Comparison of ENCODE assay signal across 29 mouse cellular contexts in genomic region chr7:98200396-98200795, GRCm38 (mm10). TPM values are rescaled to one million over a fixed set of nuclear protein-coding genes. Genes with fewer than 3 reads are reported as not detected.
DNase-seq lines count a peak whose midpoint lies in the region; ATAC-seq and TF ChIP-seq lines count a peak whose summit lies in the region.
"Had no signal": no experiment of that assay in that cellular context is flagged by ENCODE, and none has a peak within 500 bp of the region (broad histone marks: within the 10 kb centered on the region; RNA-seq: fewer than 3 reads in every experiment).

No protein-coding gene starts in this region.

- DNase-seq in midbrain, embryonic 11.5 days (ENCODE audit: low spot score, missing footprints) = peak; percentile 1
- no peak for DNase-seq in midbrain, embryonic 14.5 days
- DNase-seq: adrenal gland, adult 2 months; adrenal gland, postnatal 14 days; cerebellum, adult 11-12 months; cerebellum, adult 9-10 months; cerebellum, postnatal 14 days; forebrain, postnatal 0 days; gastrocnemius, postnatal 25 days; heart, postnatal 10 days; heart, postnatal 36 days; kidney, adult 2 months had no signal

- WGBS in midbrain, embryonic 11.5 days = 92% methylated on average over 3 of the region's 3 CpGs
- WGBS in midbrain, embryonic 14.5 days = 94% methylated on average over 3 of the region's 3 CpGs
- WGBS in intestine, postnatal 0 days = 87% methylated on average over 3 of the region's 3 CpGs
- WGBS in intestine, embryonic 15.5 days = 93% methylated on average over 3 of the region's 3 CpGs

- ATAC-seq in midbrain, embryonic 11.5 days (ENCODE audit: low FRiP score) = no peak
- no peak for ATAC-seq in midbrain, embryonic 14.5 days (ENCODE audit: low FRiP score, low TSS enrichment)
- ATAC-seq in common myeloid progenitor, adult 5-6 weeks (replicated peaks; ENCODE audit: low read depth, poor library complexity, severe bottlenecking) = peak; percentile 91
- ATAC-seq in megakaryocyte progenitor cell, adult 5-6 weeks (replicated peaks; ENCODE audit: poor library complexity) = peak; percentile 88
- ATAC-seq in intestine, postnatal 0 days = no peak
- no peak for ATAC-seq in intestine, embryonic 15.5 days
- ATAC-seq: CD4-positive, CD25-positive, alpha-beta regulatory T cell, adult 4 months; forebrain, embryonic 14.5 days; forebrain, postnatal 0 days; hindbrain, embryonic 16.5 days; intestine, embryonic 16.5 days had no signal

- H3K4me3 ChIP-seq in midbrain, embryonic 11.5 days (ENCODE audit: low read depth, low read length) = no peak overlapping the region
- no peak overlapping the region for H3K4me3 ChIP-seq in midbrain, embryonic 14.5 days (replicated peaks; ENCODE audit: low read depth, low read length)
- H3K4me3 ChIP-seq in intestine, postnatal 0 days (ENCODE audit: low read depth, low read length) = no peak overlapping the region
- H3K4me3 ChIP-seq in intestine, embryonic 15.5 days (replicated peaks) = no peak overlapping the region
- H3K4me3 ChIP-seq: embryonic facial prominence, embryonic 12.5 days; embryonic facial prominence, embryonic 15.5 days; heart, embryonic 12.5 days; heart, embryonic 15.5 days; hindbrain, embryonic 10.5 days; hindbrain, embryonic 13.5 days had no signal

- peaks cover 11% of the 10 kb centered on the region for H3K27me3 ChIP-seq in midbrain, embryonic 11.5 days (ENCODE audit: control insufficient read depth, insufficient read depth, low read length)
- peaks cover 12% of the 10 kb centered on the region for H3K27me3 ChIP-seq in midbrain, embryonic 14.5 days (ENCODE audit: control insufficient read depth, insufficient read depth, low read length)
- H3K27me3 ChIP-seq in intestine, postnatal 0 days (replicated peaks; ENCODE audit: control insufficient read depth, insufficient read depth, low read length) = no peaks in the 10 kb centered on the region
- peaks cover 4% of the 10 kb centered on the region; the same call in 1 of the 2 replicates for H3K27me3 ChIP-seq in intestine, embryonic 15.5 days (replicated peaks)

- no peaks in the 10 kb centered on the region for H3K9me3 ChIP-seq in midbrain, embryonic 11.5 days (ENCODE audit: control insufficient read depth, low read length)
- no peaks in the 10 kb centered on the region for H3K9me3 ChIP-seq in midbrain, embryonic 14.5 days (ENCODE audit: control insufficient read depth, low read length)
- no peaks in the 10 kb centered on the region for H3K9me3 ChIP-seq in intestine, postnatal 0 days (ENCODE audit: control insufficient read depth)
- H3K9me3 ChIP-seq in intestine, embryonic 15.5 days = no peaks in the 10 kb centered on the region
- H3K9me3 ChIP-seq: embryonic facial prominence, embryonic 12.5 days; embryonic facial prominence, embryonic 15.5 days; heart, embryonic 12.5 days; heart, embryonic 15.5 days; hindbrain, embryonic 10.5 days; hindbrain, embryonic 13.5 days had no signal

- H3K36me3 ChIP-seq in midbrain, embryonic 11.5 days (ENCODE audit: control insufficient read depth, insufficient read depth, low read length) = no peaks in the 10 kb centered on the region
- H3K36me3 ChIP-seq in midbrain, embryonic 14.5 days (ENCODE audit: control insufficient read depth, insufficient read depth, low read length) = no peaks in the 10 kb centered on the region
- H3K36me3 ChIP-seq in intestine, postnatal 0 days (ENCODE audit: control insufficient read depth, insufficient read depth) = no peaks in the 10 kb centered on the region
- H3K36me3 ChIP-seq in intestine, embryonic 15.5 days = no peaks in the 10 kb centered on the region
- H3K36me3 ChIP-seq: embryonic facial prominence, embryonic 12.5 days; embryonic facial prominence, embryonic 15.5 days; heart, embryonic 12.5 days; heart, embryonic 15.5 days; hindbrain, embryonic 10.5 days; hindbrain, embryonic 13.5 days had no signal

- no peak for TF ChIP-seq CTCF in intestine, postnatal 0 days (IDR thresholded peaks at IDR 0.05; ENCODE audit: low read depth)

- H3K4me2 ChIP-seq in midbrain, embryonic 11.5 days = no peak overlapping the region
- H3K4me2 ChIP-seq in midbrain, embryonic 14.5 days (ENCODE audit: low read length) = no peak overlapping the region
- H3K4me2 ChIP-seq in intestine, postnatal 0 days (replicated peaks; ENCODE audit: low read depth) = no peak overlapping the region
- no peak overlapping the region for H3K4me2 ChIP-seq in intestine, embryonic 15.5 days (replicated peaks)
- H3K4me2 ChIP-seq: embryonic facial prominence, embryonic 12.5 days; embryonic facial prominence, embryonic 15.5 days; heart, embryonic 12.5 days; heart, embryonic 15.5 days; hindbrain, embryonic 13.5 days had no signal

- no peak overlapping the region for H3K27ac ChIP-seq in midbrain, embryonic 11.5 days (ENCODE audit: low read depth, low read length)
- H3K27ac ChIP-seq in midbrain, embryonic 14.5 days (replicated peaks; ENCODE audit: low read depth, low read length) = no peak overlapping the region
- H3K27ac ChIP-seq in intestine, postnatal 0 days (ENCODE audit: low read depth, low read length) = no peak overlapping the region
- H3K27ac ChIP-seq in intestine, embryonic 15.5 days = no peak overlapping the region
- H3K27ac ChIP-seq: embryonic facial prominence, embryonic 12.5 days; embryonic facial prominence, embryonic 15.5 days; heart, embryonic 15.5 days; hindbrain, embryonic 10.5 days; hindbrain, embryonic 13.5 days had no signal

- H3K4me1 ChIP-seq in midbrain, embryonic 11.5 days (ENCODE audit: control insufficient read depth, insufficient read depth, low read length) = no peaks in the 10 kb centered on the region
- no peaks in the 10 kb centered on the region for H3K4me1 ChIP-seq in midbrain, embryonic 14.5 days (ENCODE audit: control insufficient read depth, insufficient read depth, low read length)
- H3K4me1 ChIP-seq in intestine, postnatal 0 days (replicated peaks; ENCODE audit: control insufficient read depth, insufficient read depth, low read length) = no peaks in the 10 kb centered on the region
- H3K4me1 ChIP-seq in intestine, embryonic 15.5 days (replicated peaks) = no peaks in the 10 kb centered on the region
- H3K4me1 ChIP-seq: embryonic facial prominence, embryonic 12.5 days; embryonic facial prominence, embryonic 15.5 days; heart, embryonic 12.5 days; heart, embryonic 15.5 days; hindbrain, embryonic 10.5 days; hindbrain, embryonic 13.5 days had no signal

- no peak overlapping the region for H3K9ac ChIP-seq in midbrain, embryonic 11.5 days (ENCODE audit: low read length)
- H3K9ac ChIP-seq in midbrain, embryonic 14.5 days (replicated peaks; ENCODE audit: low read length) = no peak overlapping the region
- H3K9ac ChIP-seq in intestine, postnatal 0 days (ENCODE audit: low read depth, low read length) = no peak overlapping the region
- H3K9ac ChIP-seq in intestine, embryonic 15.5 days = no peak overlapping the region
- H3K9ac ChIP-seq: embryonic facial prominence, embryonic 12.5 days; embryonic facial prominence, embryonic 15.5 days; forebrain, postnatal 0 days; heart, embryonic 12.5 days; heart, embryonic 15.5 days; hindbrain, embryonic 13.5 days had no signal

RNA-seq across cellular contexts. Expression of gene B3gnt6, which starts 1.1 kb away (rescaled TPM):
- polyA plus RNA-seq in midbrain, embryonic 11.5 days (2014; fragmentation: Nextera tagmentation; extraction: Ambion mirVana) = 0.07 TPM in 1 of 2 replicates, not detected in the other
- polyA plus RNA-seq in midbrain, embryonic 14.5 days (2014; fragmentation: Nextera tagmentation; extraction: Ambion mirVana) = 0.12 and 0.32 TPM in 2 replicates
- total RNA-seq in common myeloid progenitor, adult 5-6 weeks (2017) = 0.87 TPM in 1 of 2 replicates, not detected in the other
- 0.20 TPM in 1 of 2 replicates, not detected in the other for total RNA-seq in megakaryocyte progenitor cell, adult 5-6 weeks (2015)
- total RNA-seq in megakaryocyte progenitor cell, adult 5-6 weeks (2017) = 0.12 TPM in 1 of 2 replicates, not detected in the other
- 0.08 and 0.21 TPM in 2 replicates for polyA plus RNA-seq in intestine, postnatal 0 days (2015; fragmentation: Nextera tagmentation; extraction: Ambion mirVana)
- polyA plus RNA-seq in intestine, embryonic 15.5 days (2015; fragmentation: Nextera tagmentation; extraction: Ambion mirVana) = 0.05 and 0.06 TPM in 2 replicates
- total RNA-seq: gastrocnemius, adult 8-10 months; gastrocnemius, postnatal 25 days; heart, postnatal 10 days; heart, postnatal 36 days had no signal
- polyA plus RNA-seq: C2C12; CD4-positive, CD25-positive, alpha-beta regulatory T cell, adult 4 months; embryonic facial prominence, embryonic 12.5 days; embryonic facial prominence, embryonic 15.5 days; forebrain, embryonic 11.5 days; heart, embryonic 12.5 days; heart, embryonic 15.5 days; intestine, embryonic 16.5 days; kidney, adult 2 months had no signal

RNA-seq across cellular contexts. Expression of gene Capn5, which starts 22.3 kb away (rescaled TPM):
- 3.5 and 3.7 TPM in 2 replicates for polyA plus RNA-seq in midbrain, embryonic 11.5 days (2014; fragmentation: Nextera tagmentation; extraction: Ambion mirVana)
- polyA plus RNA-seq in midbrain, embryonic 14.5 days (2014; fragmentation: Nextera tagmentation; extraction: Ambion mirVana) = 9.8 and 9.9 TPM in 2 replicates
- 10.6 and 15.1 TPM in 2 replicates for total RNA-seq in common myeloid progenitor, adult 5-6 weeks (2017)
- total RNA-seq in megakaryocyte progenitor cell, adult 5-6 weeks (2015) = 3.4 and 4.5 TPM in 2 replicates
- total RNA-seq in megakaryocyte progenitor cell, adult 5-6 weeks (2017) = 4.0 and 7.5 TPM in 2 replicates
- polyA plus RNA-seq in intestine, postnatal 0 days (2015; fragmentation: Nextera tagmentation; extraction: Ambion mirVana) = 3.3 and 3.4 TPM in 2 replicates
- polyA plus RNA-seq in intestine, embryonic 15.5 days (2015; fragmentation: Nextera tagmentation; extraction: Ambion mirVana) = 10.2 TPM in 2 replicates

RNA-seq across cellular contexts. Expression of gene Omp, which starts 55.1 kb away (rescaled TPM):
- 0.18 and 0.23 TPM in 2 replicates for polyA plus RNA-seq in midbrain, embryonic 11.5 days (2014; fragmentation: Nextera tagmentation; extraction: Ambion mirVana)
- 0.29 and 0.43 TPM in 2 replicates for polyA plus RNA-seq in midbrain, embryonic 14.5 days (2014; fragmentation: Nextera tagmentation; extraction: Ambion mirVana)
- 0.23 TPM in 1 of 2 replicates, not detected in the other for total RNA-seq in common myeloid progenitor, adult 5-6 weeks (2017)
- 0.25 and 0.32 TPM in 2 replicates for total RNA-seq in megakaryocyte progenitor cell, adult 5-6 weeks (2015)
- total RNA-seq in megakaryocyte progenitor cell, adult 5-6 weeks (2017) = 0.12 TPM in 1 of 2 replicates, not detected in the other
- 0.10 and 0.26 TPM in 2 replicates for polyA plus RNA-seq in intestine, postnatal 0 days (2015; fragmentation: Nextera tagmentation; extraction: Ambion mirVana)
- polyA plus RNA-seq in intestine, embryonic 15.5 days (2015; fragmentation: Nextera tagmentation; extraction: Ambion mirVana) = 0.23 and 0.49 TPM in 2 replicates
- total RNA-seq: gastrocnemius, adult 8-10 months had no signal
- polyA plus RNA-seq: CD4-positive, CD25-positive, alpha-beta regulatory T cell, adult 4 months; forebrain, embryonic 11.5 days had no signal

Comparison
In these comparisons a context has a peak if more than half of its experiments do, and no peak if none do; other contexts are left out.
1. ATAC-seq: peak in common myeloid progenitor, adult 5-6 weeks (single experiment) and megakaryocyte progenitor cell, adult 5-6 weeks (single experiment); none in midbrain, embryonic 11.5 days (single experiment), midbrain, embryonic 14.5 days (single experiment), intestine, postnatal 0 days (single experiment) and intestine, embryonic 15.5 days (single experiment).